Mouse (Mus musculus) cerebellum, adult 2 months (tissue): ENCODE data around the gene Slc9a2. TPM values are rescaled to one million over a fixed set of nuclear protein-coding genes. Genes with fewer than 3 reads are reported as not detected.
A peak's percentile ranks its signal among the peaks of the same experiment; 100 is the strongest.

Experiments used
- DNase-seq, 2 experiments: peaks; one replicate each; pipeline ENCODE4 v3.0.0; 2021
- H3K27ac ChIP-seq: fragments of 200-500 bp; 2 replicates; pipeline ENCODE4 v1.5.1; 2012; ENCODE audit warnings: low read length, control low read depth, inconsistent platforms; ENCODE audit not compliant: insufficient read depth
- H3K27me3 ChIP-seq: fragments of 200-500 bp; 2 replicates; pipeline ENCODE4 v1.6.1; 2012; ENCODE audit warnings: inconsistent platforms, mild to moderate bottlenecking, low read length, moderate library complexity; ENCODE audit not compliant: control insufficient read depth, insufficient read depth
- H3K4me1 ChIP-seq: fragments of 200-500 bp; 2 replicates; pipeline ENCODE4 v1.6.1; 2011; ENCODE audit warnings: low read length; ENCODE audit not compliant: control insufficient read depth, insufficient read depth
- H3K4me3 ChIP-seq: fragments of 200-500 bp; replicated peaks from 2 replicates; pipeline ENCODE3; 2011; ENCODE audit warnings: mild to moderate bottlenecking, low read depth, low read length, control low read depth; ENCODE audit not compliant: insufficient read depth
- CTCF ChIP-seq: fragments of 200-500 bp; IDR thresholded peaks from 2 replicates; pipeline ENCODE4 v1.5.1; 2011; ENCODE audit warnings: low read depth, mild to moderate bottlenecking, control low read depth, low read length, moderate library complexity, borderline replicate concordance; ENCODE audit not compliant: insufficient read depth
- POLR2A ChIP-seq: fragments of 200-500 bp; IDR thresholded peaks from 2 replicates; pipeline ENCODE4 v1.6.1; 2011; ENCODE audit warnings: low read length, control low read depth, borderline replicate concordance; ENCODE audit not compliant: insufficient read depth
- WGBS: fragments of 180-500 bp; shearing (Covaris S2); methylation state at CpG from one replicate; pipeline ENCODE4 v1.1.7; 2018; 5-methylcytosine and 5-hydroxymethylcytosine counted together
- polyA plus RNA-seq: library from polyadenylated mRNA; depleted of rRNA; stranded (reverse); fragments of >200 nt; gene quantifications from 2 replicates; pipeline ENCODE4 v1.2.3, GENCODE M21; 2012

The Slc9a2 gene
- polyA plus RNA-seq, 1 experiment: 0.92 TPM

DNA sequence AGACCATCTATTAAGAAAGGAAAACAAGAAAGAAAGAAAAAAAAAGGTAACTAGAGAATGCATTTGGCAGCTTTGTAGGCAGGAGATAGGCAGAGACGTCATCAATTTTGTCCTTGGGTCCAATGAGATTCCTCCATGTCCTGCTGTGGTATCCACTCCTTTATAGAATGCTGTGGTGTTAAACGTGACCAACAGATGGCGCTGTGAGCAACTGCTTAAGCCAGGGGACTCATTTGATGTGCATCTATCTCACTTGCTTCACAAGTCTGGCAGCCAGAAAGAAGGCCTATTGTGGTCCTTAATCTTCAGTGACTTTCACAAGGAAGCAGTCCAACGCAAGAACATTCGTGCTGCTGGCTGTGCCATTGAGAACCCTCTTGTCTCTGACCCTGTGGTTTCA lies 117.0 kb downstream of the Slc9a2 start:
- H3K4me1 ChIP-seq: no peaks in the 10 kb centered on the region
- 17% methylated on average over 5 of the region's 5 CpGs for WGBS
- H3K27me3 ChIP-seq: no peaks in the 10 kb centered on the region
- no peak overlapping the region for H3K4me3 ChIP-seq
- DNase-seq: peak; percentile 21 to 33
- H3K27ac ChIP-seq: no peak overlapping the region
- TF ChIP-seq POLR2A (no peak), CTCF (peak; percentile 28; the same call in 1 of the 2 replicates)

DNA sequence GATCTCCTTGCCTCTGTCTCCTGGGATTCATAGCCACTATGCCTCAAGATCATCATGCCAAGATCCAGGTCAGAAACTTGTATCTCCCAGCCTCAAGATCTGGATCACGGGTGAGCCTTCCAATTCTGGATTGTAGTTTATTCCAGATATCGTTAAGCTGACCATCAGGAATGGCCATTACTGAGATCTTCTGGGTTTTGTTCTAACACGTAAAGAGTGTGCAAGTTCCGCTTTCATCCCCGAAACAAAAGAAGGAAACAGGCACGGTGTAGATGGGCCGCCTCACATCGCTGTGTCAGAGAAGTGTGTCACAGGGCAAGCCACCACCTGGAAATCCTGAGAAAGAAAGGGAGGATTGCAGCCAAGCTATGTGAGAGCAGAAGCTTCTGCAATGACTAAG lies 118.7 kb downstream of the Slc9a2 start:
- DNase-seq: no peak
- Histone ChIP-seq H3K27me3 (no peaks in the 10 kb centered on the region), H3K4me1 (no peaks in the 10 kb centered on the region), H3K27ac (no peak overlapping the region), H3K4me3 (no peak overlapping the region)
- WGBS: 91% methylated on average over 8 of the region's 8 CpGs
- no peak for TF ChIP-seq POLR2A
- no peak for TF ChIP-seq CTCF

GRCm38 (mm10) chr1:40800908-40801307 lies 120.5 kb downstream of the Slc9a2 start:
- Histone ChIP-seq H3K27me3 (no peaks in the 10 kb centered on the region), H3K27ac (no peak overlapping the region), H3K4me1 (no peaks in the 10 kb centered on the region), H3K4me3 (no peak overlapping the region)
- 89% methylated on average over 5 of the region's 5 CpGs for WGBS
- TF ChIP-seq POLR2A (no peak), CTCF (no peak)
- DNase-seq: no peak

GRCm38 (mm10) chr1:40802759-40803158 lies 122.4 kb downstream of the Slc9a2 start:
- Histone ChIP-seq H3K27me3 (no peaks in the 10 kb centered on the region), H3K4me1 (no peaks in the 10 kb centered on the region), H3K4me3 (no peak overlapping the region), H3K27ac (no peak overlapping the region)
- WGBS: 25% methylated on average over 3 of the region's 3 CpGs
- TF ChIP-seq POLR2A: no peak
- 0 out of 2 replicates have a peak, but pooled peaks have one; percentile 29 for TF ChIP-seq CTCF
- peak; percentile 16 to 23 for DNase-seq

- Histone ChIP-seq H3K4me1 (no peaks in the 10 kb centered on the region), H3K27ac (no peak overlapping the region), H3K27me3 (no peaks in the 10 kb centered on the region), H3K4me3 (no peak overlapping the region)
- DNase-seq: no peak
- WGBS: 63% methylated on average over 12 of the region's 12 CpGs
- no peak for TF ChIP-seq POLR2A
- no peak for TF ChIP-seq CTCF
Observed at GRCm38 (mm10) chr1:40804118-40804517, 123.7 kb downstream of the Slc9a2 start.

- WGBS: 59% methylated on average over 9 of the region's 9 CpGs
- Histone ChIP-seq H3K4me3 (no peak within 1 kb of the TSS), H3K4me1 (no peaks in the 10 kb centered on the region), H3K27ac (no peak within 1 kb of the TSS), H3K27me3 (no peaks in the 10 kb centered on the region)
- TF ChIP-seq POLR2A (no peak), CTCF (no peak)
- no peak for DNase-seq
Observed at GRCm38 (mm10) chr1:40805351-40805750, 125.0 kb downstream of the Slc9a2 start, which contains the start of gene Tmem182. Tmem182 (plus strand) TSS chr1:40805601.

GRCm38 (mm10) chr1:40805891-40806290 lies 125.5 kb downstream of the Slc9a2 start:
- WGBS: 87% methylated on average over 11 of the region's 11 CpGs
- TF ChIP-seq CTCF: no peak
- no peak for TF ChIP-seq POLR2A
- DNase-seq: no peak

GRCm38 (mm10) chr1:40808643-40809042 lies 128.3 kb downstream of the Slc9a2 start:
- no peak for DNase-seq
- H3K4me3 ChIP-seq: no peak overlapping the region
- no peaks in the 10 kb centered on the region for H3K4me1 ChIP-seq
- no peaks in the 10 kb centered on the region for H3K27me3 ChIP-seq
- no peak for TF ChIP-seq CTCF
- no peak overlapping the region for H3K27ac ChIP-seq
- 86% methylated on average over 3 of the region's 3 CpGs for WGBS

More at GRCm38 (mm10) chr1:40805891-40806290, 125.5 kb downstream of the Slc9a2 start:
- no peak overlapping the region for H3K27ac ChIP-seq
- no peaks in the 10 kb centered on the region for H3K27me3 ChIP-seq
- no peak overlapping the region for H3K4me3 ChIP-seq
- H3K4me1 ChIP-seq: no peaks in the 10 kb centered on the region
